Mouse (Mus musculus) R1 (cell line): ENCODE measurements around the gene Olfr544.

ENCODE experiments used
- DNase-seq: peaks from one replicate; pipeline ENCODE4 v3.0.0-alpha.2; 2018; ENCODE audit warnings: low read depth, low spot score

The Olfr544 gene

DNA sequence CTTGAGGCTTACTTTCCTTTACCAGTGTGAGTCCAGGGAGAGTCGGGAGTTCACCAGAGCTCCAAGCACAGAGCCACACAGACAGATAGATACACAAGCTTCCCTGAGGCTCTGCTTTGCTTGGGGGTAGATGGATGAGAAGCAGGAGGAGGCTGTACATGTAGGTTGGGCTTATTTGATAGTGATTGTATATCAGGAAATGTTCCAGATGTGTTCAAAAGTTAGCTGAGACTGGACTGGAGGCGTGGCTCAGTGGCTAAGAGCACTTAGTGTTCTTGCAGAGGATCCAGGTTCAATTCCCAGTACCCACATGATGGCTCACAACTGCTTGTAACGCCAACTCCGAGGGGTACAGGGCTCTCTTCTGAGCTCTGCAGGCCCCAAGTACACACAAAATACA is 9.7 kb downstream of the Olfr544 start:
- DNase-seq: no peak

DNA sequence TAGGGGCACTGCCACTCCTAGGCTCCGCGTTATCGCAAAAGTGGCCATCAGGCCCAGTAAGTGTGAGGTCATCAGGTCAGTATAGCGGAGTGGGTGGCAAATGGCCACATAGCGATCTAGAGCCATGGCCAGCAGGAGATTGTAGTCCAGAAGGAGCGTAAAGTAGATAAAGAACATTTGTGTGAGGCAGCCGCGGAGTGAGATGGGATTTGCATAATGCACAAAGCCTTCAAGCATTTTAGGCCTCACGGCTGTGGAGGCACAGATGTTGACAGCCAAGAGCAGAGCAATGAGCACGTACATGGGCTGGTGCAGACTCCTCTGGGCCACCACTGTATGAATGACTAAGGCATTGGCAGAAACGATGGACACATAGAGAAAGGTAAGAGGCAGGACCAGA is 10.7 kb downstream of the Olfr544 start:
- peak; percentile 46 for DNase-seq

- no peak for DNase-seq
These were observed 11.5 kb downstream of the Olfr544 start for GRCm38 (mm10) chr7:102476601-102477000.

GRCm38 (mm10) chr7:102472675-102473074 is 15.4 kb downstream of the Olfr544 start:
- no peak for DNase-seq

- DNase-seq: no peak
These were observed 20.5 kb downstream of the Olfr544 start for GRCm38 (mm10) chr7:102467566-102467965.

GRCm38 (mm10) chr7:102458618-102459380 is 29.3 kb downstream of the Olfr544 start:
- peak; percentile 24 for DNase-seq

DNA sequence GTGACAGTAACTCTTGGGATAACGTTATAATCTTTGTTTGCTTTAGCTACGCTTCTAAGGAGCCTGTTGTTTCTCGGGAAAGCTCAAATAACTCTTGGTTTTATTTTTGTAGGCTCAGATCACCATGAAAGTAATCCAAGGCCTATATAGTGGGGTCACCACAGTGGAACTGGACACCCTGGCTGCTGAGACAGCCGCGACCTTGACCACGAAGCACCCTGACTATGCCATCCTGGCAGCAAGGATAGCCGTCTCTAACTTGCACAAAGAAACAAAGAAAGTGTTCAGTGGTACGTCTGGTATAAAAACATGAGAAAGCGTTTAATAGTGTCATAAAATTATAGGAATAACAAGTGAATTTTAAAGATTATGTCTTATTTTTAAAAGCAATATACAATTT is 41.7 kb downstream of the Olfr544 start:
- no peak for DNase-seq

DNA sequence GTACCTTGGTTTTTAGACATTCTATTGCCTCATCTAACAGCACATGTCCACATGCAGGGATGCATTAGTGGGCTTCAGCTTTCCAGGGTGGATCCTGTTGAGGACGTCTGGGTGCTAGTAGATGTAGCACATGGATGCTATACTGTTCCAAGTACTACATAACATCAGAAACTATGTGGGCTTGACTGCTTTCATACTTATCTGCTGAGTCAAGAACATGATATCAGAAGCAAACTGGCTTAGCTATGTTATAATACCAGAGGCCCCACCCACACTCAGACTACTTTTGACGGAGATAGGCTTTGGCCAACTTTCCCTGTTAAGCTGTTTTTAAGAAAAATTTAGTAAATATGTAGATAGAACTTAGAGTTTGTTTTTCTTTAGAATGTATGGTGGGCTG is 43.8 kb downstream of the Olfr544 start:
- DNase-seq: no peak

DNA sequence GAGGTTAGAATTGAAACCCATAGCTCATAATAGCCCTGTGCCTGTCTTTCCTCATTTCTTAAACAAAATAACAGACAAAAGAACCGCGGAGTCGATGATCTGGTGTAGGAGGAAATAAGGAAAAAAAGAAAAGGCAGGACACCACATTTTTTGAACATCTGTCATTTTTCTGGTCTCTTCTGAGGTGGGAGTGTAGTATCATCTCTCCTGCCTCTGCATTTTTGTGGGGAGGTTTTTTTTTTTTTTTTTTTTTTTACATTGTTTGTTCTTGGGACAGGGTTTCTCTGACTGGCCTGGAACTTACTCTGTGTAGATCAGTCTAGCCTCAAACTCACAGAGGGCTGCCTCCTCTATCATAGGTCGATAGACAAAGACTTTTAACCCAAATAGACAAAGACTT is 45.7 kb downstream of the Olfr544 start:
- no peak for DNase-seq

GRCm38 (mm10) chr7:102441657-102442391 is 46.3 kb downstream of the Olfr544 start, which contains the start of gene Rrm1:
Rrm1 (plus strand) TSS chr7:102441695.
- DNase-seq: peak; percentile 99

GRCm38 (mm10) chr7:102440822-102441656 is 47.1 kb downstream of the Olfr544 start:
- DNase-seq: peak; percentile 18

- DNase-seq: no peak
These were observed 53.8 kb downstream of the Olfr544 start for GRCm38 (mm10) chr7:102434344-102434743.
